Mouse (Mus musculus): ENCODE measurements around the gene Nacc2. TPM values are rescaled to one million over a fixed set of nuclear protein-coding genes. Genes with fewer than 3 reads are reported as not detected.

Gene Nacc2
- total RNA-seq (2021), result 10 to 100 TPM; 41.4 to 44.0 TPM
- long read RNA-seq, experiment 1, full-length matches to known transcripts, result 30 of 46 reads
- long read RNA-seq, experiment 1, partial matches to known transcripts, result 2 of 46 reads
- long read RNA-seq, experiment 1, other reads (novel, unspliced or antisense), result 14 of 46 reads
- long read RNA-seq, experiment 2, full-length matches to known transcripts, result 39 of 102 reads
- long read RNA-seq, experiment 2, partial matches to known transcripts, result 24 of 102 reads
- long read RNA-seq, experiment 2, other reads (novel, unspliced or antisense), result 39 of 102 reads

- no peak for DNase-seq (ENCODE audit: low spot score in 2 of 2)
Measured at GRCm38 (mm10) chr2:26123079-26123648, at the start of gene Nacc2. Gene Nacc2 (minus strand): TSS chr2:26123220.

- no peak for DNase-seq (ENCODE audit: low spot score in 2 of 2)
Measured at GRCm38 (mm10) chr2:26172166-26172565, 49.1 kb upstream of the Nacc2 start.

- no peak for DNase-seq (ENCODE audit: low spot score in 2 of 2)
Measured at GRCm38 (mm10) chr2:26170376-26170775, 47.4 kb upstream of the Nacc2 start.

- DNase-seq (ENCODE audit: low spot score in 2 of 2), result no peak
Measured at GRCm38 (mm10) chr2:26168843-26169579, 46.0 kb upstream of the Nacc2 start.

- no peak for DNase-seq (ENCODE audit: low spot score in 2 of 2)
Measured at GRCm38 (mm10) chr2:26166890-26167289, 43.9 kb upstream of the Nacc2 start.

GRCm38 (mm10) chr2:26158064-26158463 lies 35.0 kb upstream of the Nacc2 start:
- DNase-seq (ENCODE audit: low spot score in 2 of 2), result no peak

GRCm38 (mm10) chr2:26156191-26156977 lies 33.4 kb upstream of the Nacc2 start:
- no peak for DNase-seq (ENCODE audit: low spot score in 2 of 2)

GRCm38 (mm10) chr2:26155737-26156136 lies 32.7 kb upstream of the Nacc2 start:
- no peak for DNase-seq (ENCODE audit: low spot score in 2 of 2)

- DNase-seq (ENCODE audit: low spot score in 2 of 2), result no peak
Measured at GRCm38 (mm10) chr2:26154586-26154985, 31.6 kb upstream of the Nacc2 start.

GRCm38 (mm10) chr2:26153909-26154340 lies 30.9 kb upstream of the Nacc2 start:
- DNase-seq (ENCODE audit: low spot score in 2 of 2), result peak in 1 of 2 experiments; percentile 40

GRCm38 (mm10) chr2:26153295-26153694 lies 30.3 kb upstream of the Nacc2 start:
- DNase-seq (ENCODE audit: low spot score in 2 of 2), result peak; percentile 56 to 60

- DNase-seq (ENCODE audit: low spot score in 2 of 2), result no peak
Measured at GRCm38 (mm10) chr2:26147706-26148370, 24.8 kb upstream of the Nacc2 start.

GRCm38 (mm10) chr2:26146337-26147042 lies 23.5 kb upstream of the Nacc2 start:
- DNase-seq (ENCODE audit: low spot score in 2 of 2), result no peak

- DNase-seq (ENCODE audit: low spot score in 2 of 2), result no peak
Measured at GRCm38 (mm10) chr2:26145113-26145512, 22.1 kb upstream of the Nacc2 start.

GRCm38 (mm10) chr2:26144331-26144730 lies 21.3 kb upstream of the Nacc2 start:
- DNase-seq (ENCODE audit: low spot score in 2 of 2), result no peak

- DNase-seq (ENCODE audit: low spot score in 2 of 2), result peak; percentile 54 to 65
Measured at GRCm38 (mm10) chr2:26143556-26143955, 20.5 kb upstream of the Nacc2 start.

GRCm38 (mm10) chr2:26142986-26143385 lies 20.0 kb upstream of the Nacc2 start:
- no peak for DNase-seq (ENCODE audit: low spot score in 2 of 2)

- peak; percentile 62 to 72 for DNase-seq (ENCODE audit: low spot score in 2 of 2)
Measured at GRCm38 (mm10) chr2:26141893-26142635, 19.0 kb upstream of the Nacc2 start.

GRCm38 (mm10) chr2:26140903-26141302 lies 17.9 kb upstream of the Nacc2 start:
- DNase-seq (ENCODE audit: low spot score in 2 of 2), result no peak
